Mouse (Mus musculus): ENCODE measurements at regions not wholly inside any gene's neighbourhood (a gene's known extent, or its start where the extent isn't known, plus 50 kb on each side); places are given as distances from the start of the nearest gene placed in this dataset.
A peak's percentile ranks its signal among the peaks of the same experiment; 100 is the strongest.

GRCm38 (mm10) chr3:10697698-10698452 lies 362.4 kb upstream of the Gm38303 start:
- DNase-seq, result no peak

- DNase-seq, result peak; percentile 4
These were observed 350.0 kb upstream of the Gm38303 start for GRCm38 (mm10) chr3:10685501-10685951.

- DNase-seq, result peak; percentile 28
These were observed 349.5 kb upstream of the Gm38303 start for GRCm38 (mm10) chr3:10684885-10685500.

- DNase-seq, result no peak
These were observed 346.5 kb upstream of the Gm38303 start for GRCm38 (mm10) chr3:10681938-10682337.

- DNase-seq, result no peak
These were observed 312.6 kb upstream of the Gm38303 start for GRCm38 (mm10) chr3:10647975-10648511.

Data from cerebellum, adult 9-11 months (tissue).